Mouse (Mus musculus): ENCODE data around the gene Kl.

Kl gene

DNA sequence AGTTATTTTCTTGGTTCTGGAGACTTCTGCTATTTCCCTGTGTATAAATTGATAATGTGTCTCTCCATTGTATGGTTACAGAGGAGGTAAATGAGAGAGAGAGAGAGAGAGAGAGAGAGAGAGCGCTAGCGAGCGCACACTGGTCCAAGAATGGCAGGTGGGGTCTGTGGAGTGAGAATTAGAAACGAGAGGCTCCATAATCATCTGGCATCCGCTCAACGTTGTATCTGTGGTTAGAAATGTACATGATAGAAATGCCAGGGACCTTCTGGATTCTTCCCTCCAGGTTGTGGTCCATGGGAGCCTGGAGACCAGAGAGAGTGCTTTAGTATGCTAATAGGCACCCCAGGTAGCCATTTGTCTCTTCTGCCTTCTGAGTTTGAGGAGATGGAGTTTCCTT is 76.5 kb downstream of the Kl start:
- in situ Hi-C loops (cut with MboI, MseI), result no loop called here

DNA sequence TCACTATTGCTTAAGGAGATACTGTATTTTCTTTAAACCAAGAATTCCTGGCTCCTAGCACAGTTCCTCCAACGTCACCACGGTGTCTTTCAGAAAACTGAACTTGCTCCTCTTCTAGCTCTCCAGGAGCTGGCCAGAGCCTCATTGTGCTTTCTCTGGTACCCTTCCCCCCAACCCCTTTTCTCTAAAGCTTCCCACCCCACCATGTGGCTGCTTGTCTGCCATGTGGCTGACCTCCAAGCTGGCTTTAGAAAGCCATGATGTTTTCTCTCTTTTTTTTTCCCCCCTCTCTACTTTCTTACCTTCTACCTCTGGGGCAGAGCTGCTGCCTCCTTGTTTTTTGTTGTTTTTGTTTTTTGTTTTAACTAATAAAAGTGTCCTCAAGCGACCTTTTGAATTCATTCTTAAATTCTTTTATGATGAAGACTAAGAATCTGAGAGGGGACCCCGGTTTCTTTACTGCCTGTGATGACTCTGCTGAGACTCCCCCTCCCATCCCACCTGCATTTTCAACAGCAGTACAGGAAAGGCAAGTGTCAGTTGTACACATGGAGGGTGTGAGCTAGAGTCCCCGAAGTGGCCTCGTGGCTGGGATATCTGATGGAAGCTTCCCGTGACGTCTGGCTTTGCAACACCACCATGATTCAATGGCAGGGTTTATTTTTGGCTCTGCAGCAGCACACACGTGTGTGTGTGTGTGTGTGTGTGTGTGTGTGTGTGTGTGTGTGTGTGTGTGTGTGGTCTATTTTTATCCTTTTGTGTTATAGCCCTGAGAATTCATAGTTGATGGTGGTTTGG is 82.5 kb downstream of the Kl start:
- in situ Hi-C loops (cut with MboI, MseI), result no loop called here

DNA sequence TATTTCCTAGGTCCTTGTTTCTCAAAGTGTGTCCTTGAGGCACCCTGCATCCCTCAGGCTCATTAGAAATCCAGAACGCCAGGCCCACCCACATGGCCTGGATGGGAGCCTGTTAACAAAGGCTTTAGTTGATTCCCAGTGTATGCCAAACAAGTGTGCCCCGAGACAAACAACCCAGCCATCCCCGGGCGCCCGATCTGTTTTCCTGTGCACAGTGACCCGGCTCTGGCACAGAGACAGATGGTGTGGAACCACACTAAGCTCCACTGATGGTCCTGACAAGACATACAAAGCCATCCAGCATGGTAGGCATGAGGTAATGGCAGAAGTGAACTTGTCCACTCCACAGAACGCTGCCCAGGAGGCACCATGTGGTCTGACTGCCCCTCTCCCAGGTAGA is 85.5 kb downstream of the Kl start:
- in situ Hi-C loops (cut with MboI, MseI), result no loop called here

GRCm38 (mm10) chr5:151042911-151043310 is 90.5 kb downstream of the Kl start:
- in situ Hi-C loops (cut with MboI, MseI), result loop anchor here (5.0 kb wide), 1 partner anchor 51 kb away; no protein-coding TSS in a partner anchor

Data from regulatory T cell (primary cell).